Mouse (Mus musculus): ENCODE measurements around the gene Mitf.

GRCm38 (mm10) chr6:97763970-97764369 is 42.9 kb upstream of the Mitf start:
- TF ChIP-seq CTCF (IDR thresholded peaks at IDR 0.05; ENCODE audit: low read depth, low read length), result no peak
- TF ChIP-seq GATA1 (IDR thresholded peaks at IDR 0.05; ENCODE audit: borderline replicate concordance, low read length), result no peak
